Mouse (Mus musculus): ENCODE results near the gene Adamts10.

Gene Adamts10

GRCm38 (mm10) chr17:33523918-33524755, at the start of gene Adamts10:
Gene Adamts10 (plus strand): TSS chr17:33524204.
- peak; percentile 92 for DNase-seq (ENCODE audit: low spot score)

- no peak for DNase-seq (ENCODE audit: low spot score)
These were observed 40.0 kb upstream of the Adamts10 start for GRCm38 (mm10) chr17:33484020-33484419.

DNA sequence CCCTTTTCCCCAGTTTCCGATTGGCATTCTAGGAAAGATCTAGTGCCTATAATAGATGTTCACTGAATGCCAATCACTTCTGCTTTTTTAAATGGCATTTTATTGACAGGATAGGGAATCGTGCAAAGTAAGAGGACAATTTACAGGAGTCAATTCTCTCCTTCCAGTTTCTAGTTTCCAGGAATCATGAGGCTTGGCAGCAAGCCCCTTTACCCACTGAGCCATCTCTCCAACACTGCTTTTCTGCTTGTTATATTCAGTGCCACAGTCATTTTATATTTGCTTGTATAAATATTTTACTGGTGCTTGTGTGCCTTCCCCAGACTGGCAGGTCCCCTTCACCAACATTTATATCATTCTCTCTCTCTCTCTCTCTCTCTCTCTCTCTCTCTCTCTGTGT, 36.8 kb upstream of the Adamts10 start:
- DNase-seq (ENCODE audit: low spot score): no peak

- DNase-seq (ENCODE audit: low spot score): no peak
These were observed 36.4 kb upstream of the Adamts10 start for GRCm38 (mm10) chr17:33487652-33488051.

DNA sequence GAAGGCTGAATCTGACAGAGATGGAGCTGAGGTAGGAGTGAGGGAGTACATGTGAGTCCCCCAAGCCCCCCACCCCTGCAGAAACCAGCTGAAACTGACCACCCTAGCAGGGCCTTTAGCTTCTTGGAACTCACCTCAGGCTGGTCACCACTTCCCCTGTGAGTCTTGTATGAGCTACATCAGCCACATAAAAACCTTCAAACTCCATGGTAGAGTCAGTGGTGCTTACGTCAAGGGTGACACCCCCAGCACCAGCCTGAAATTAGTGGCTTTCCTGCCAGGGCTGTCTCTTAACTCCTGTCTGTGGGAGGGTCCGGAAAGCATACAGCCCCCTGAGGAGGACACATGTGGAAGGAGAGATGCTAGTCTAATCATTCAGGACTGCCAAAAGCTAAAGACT, 32.6 kb upstream of the Adamts10 start:
- DNase-seq (ENCODE audit: low spot score): no peak

DNA sequence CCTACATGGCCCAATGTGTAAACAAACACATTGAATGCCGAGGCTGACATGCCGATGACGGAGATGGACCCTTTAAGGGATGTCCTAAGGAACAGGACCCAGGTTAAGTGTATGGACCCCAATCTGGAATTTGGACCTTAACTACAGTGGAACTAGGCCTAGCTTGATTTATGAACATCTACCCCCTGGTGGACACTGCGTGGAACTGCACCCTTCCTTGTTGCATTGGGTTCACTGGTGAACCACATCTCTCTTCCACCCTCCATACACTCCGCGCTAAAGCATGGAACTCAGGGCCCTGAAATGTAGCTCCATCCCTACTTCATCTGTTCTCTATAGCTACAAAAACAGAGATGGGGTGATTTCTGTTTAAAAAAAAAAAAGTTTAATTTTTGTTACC, 30.9 kb upstream of the Adamts10 start:
- no peak for DNase-seq (ENCODE audit: low spot score)

- DNase-seq (ENCODE audit: low spot score): no peak
These were observed 29.4 kb upstream of the Adamts10 start for GRCm38 (mm10) chr17:33494586-33494985.

DNA sequence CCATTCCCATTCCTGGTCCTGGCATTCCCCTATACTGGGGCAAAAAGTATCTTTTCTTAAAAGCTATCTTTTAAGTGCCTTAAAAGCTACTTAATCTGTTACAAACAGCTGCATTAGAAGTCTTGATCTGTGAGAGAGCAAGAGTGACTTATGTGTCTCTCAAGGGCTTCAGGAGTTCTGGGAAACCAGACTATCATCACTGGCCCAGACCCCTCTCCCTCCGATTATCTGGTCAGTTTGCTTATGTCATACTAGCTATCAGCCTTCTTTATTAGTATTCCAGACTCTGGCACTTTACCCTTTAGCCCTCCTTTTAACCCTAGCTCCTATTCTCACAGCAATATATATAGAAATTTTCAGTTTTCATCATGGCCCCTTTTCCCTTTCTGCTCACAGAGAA, 25.1 kb upstream of the Adamts10 start:
- no peak for DNase-seq (ENCODE audit: low spot score)

DNA sequence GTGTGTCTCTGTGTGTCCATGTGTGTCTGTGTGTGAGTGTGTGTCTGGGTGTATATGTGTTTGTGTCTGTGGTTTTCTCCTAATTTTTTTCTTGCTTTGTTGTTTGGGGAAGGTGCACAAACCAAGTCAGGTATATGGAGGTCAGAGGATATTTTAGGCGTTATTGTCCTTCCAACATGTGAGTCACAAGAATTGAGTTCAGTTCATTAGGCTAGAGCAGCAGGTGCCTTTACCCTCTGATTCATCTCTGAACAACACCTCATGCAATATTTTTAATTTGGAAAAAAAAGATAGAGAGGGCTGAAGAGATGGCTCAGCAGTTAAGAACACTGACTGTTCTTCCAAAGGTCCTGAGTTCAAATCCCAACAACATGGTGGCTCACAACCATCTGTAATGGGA, 15.6 kb upstream of the Adamts10 start:
- no peak for DNase-seq (ENCODE audit: low spot score)

GRCm38 (mm10) chr17:33510172-33510571, 13.8 kb upstream of the Adamts10 start:
- DNase-seq (ENCODE audit: low spot score): no peak

DNA sequence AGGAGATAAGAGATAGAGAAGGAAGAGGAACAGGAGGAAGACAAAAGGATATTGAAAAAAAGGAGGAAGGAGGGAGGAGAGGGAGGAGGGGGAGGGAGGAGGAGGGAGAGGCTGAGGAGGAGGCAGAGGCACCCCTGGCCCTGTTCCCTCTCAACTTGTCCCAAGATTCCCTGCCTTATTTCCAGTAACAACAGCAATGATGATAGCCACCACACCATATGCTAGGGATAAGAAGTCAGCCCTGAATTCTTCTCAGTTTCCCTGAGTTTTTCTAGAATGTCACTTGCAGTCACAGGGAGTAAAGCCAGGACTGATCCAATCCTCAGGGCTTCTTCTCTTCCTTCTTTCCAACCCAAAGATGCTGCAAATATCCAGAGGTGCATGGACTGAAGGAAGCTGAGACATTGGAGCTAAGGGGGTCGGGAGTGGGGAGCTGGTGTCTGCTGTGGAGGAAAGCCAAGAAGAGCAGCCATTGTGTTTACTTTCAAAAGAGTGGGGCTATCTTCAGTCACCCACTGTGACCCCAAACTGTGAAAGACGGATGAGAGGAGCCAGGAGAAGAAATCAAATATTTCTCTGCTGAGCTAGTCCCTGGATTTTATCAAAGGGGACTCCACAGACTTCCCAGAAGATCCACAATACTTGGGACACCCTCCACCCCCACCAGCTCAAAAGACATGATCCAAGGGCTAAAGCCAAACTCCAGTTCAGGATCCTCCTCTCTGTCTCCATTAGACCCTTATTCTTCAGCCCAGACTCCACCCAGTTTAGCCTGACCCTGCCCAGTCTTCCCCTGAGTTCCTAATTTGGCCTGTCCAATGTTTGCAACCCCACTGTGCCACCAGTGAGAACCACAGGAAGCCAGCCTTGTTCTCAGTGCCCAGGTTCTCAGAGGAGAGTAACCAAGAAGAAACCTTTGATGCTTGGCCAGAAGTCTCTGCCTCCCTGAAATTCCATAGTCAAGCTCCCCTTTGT, 11.3 kb upstream of the Adamts10 start:
- DNase-seq (ENCODE audit: low spot score): no peak

GRCm38 (mm10) chr17:33513874-33514273, 10.1 kb upstream of the Adamts10 start:
- DNase-seq (ENCODE audit: low spot score): no peak

GRCm38 (mm10) chr17:33520366-33520765, 3.6 kb upstream of the Adamts10 start:
- DNase-seq (ENCODE audit: low spot score): no peak

- DNase-seq (ENCODE audit: low spot score): no peak
These were observed 530 bp upstream of the Adamts10 start for GRCm38 (mm10) chr17:33523431-33523917.

- DNase-seq (ENCODE audit: low spot score): no peak
These were observed 886 bp downstream of the Adamts10 start for GRCm38 (mm10) chr17:33524806-33525373.

GRCm38 (mm10) chr17:33526506-33526905, 2.5 kb downstream of the Adamts10 start:
- no peak for DNase-seq (ENCODE audit: low spot score)

- peak; percentile 66 for DNase-seq (ENCODE audit: low spot score)
These were observed 15.2 kb downstream of the Adamts10 start for GRCm38 (mm10) chr17:33539106-33539675.

- no peak for DNase-seq (ENCODE audit: low spot score)
These were observed 15.9 kb downstream of the Adamts10 start for GRCm38 (mm10) chr17:33539878-33540277.

- no peak for DNase-seq (ENCODE audit: low spot score)
These were observed 25.2 kb downstream of the Adamts10 start for GRCm38 (mm10) chr17:33549212-33549611.

- peak; percentile 62 for DNase-seq (ENCODE audit: low spot score)
These were observed 26.4 kb downstream of the Adamts10 start for GRCm38 (mm10) chr17:33550388-33550787.

- DNase-seq (ENCODE audit: low spot score): no peak
These were observed 28.1 kb downstream of the Adamts10 start for GRCm38 (mm10) chr17:33552113-33552512.

GRCm38 (mm10) chr17:33552964-33553363, 29.0 kb downstream of the Adamts10 start:
- DNase-seq (ENCODE audit: low spot score): peak; percentile 76

Measured in testis, postnatal 10 days (tissue).